Mouse (Mus musculus): ENCODE data around the gene Krt23.
A peak's percentile ranks its signal among the peaks of the same experiment; 100 is the strongest.

Gene Krt23

DNA sequence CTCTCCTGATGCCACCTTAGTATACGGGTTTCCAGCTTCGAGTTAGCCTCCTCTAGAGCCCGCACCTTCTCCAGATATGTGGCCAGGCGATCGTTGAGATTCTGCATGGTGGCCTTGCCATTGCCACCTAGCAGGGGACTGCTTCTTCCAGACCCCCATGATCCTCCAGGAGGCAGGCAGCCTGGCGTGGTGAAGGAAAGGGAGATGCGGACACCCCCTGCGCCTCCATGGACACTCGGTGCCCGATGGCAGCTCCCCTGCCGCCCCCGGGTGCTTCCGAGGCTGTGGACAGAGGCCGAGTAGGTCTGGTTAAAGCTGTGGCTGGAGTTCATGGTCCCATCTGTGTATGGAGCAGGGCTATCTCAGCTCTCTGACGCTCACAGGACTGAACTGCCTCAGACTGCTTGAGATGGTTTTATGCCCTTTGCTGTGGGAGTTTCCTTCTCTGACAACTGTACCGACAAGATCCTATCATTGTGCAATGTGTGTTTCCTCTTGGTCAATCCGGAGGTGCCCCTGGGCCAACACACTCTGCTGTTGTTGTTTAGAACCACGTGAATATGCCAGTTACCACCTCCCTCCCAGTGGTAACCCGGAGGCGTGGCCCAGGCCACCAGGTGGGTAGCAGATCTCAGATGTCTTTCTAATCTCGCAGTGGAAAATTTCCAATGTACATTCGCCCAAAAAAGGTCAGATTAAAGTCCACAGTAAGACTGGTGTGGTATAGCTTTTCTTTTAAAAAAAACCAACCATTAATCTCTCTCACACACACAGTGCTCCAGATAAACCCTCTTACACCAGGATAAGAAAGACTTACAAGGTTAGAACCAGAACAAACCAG, at the start of gene Krt23:
Gene Krt23, minus strand, starts transcription at position 405 of the 841 bp plus-strand sequence.
- DNase-seq (ENCODE audit: low spot score in 2 of 2) = no peak

DNA sequence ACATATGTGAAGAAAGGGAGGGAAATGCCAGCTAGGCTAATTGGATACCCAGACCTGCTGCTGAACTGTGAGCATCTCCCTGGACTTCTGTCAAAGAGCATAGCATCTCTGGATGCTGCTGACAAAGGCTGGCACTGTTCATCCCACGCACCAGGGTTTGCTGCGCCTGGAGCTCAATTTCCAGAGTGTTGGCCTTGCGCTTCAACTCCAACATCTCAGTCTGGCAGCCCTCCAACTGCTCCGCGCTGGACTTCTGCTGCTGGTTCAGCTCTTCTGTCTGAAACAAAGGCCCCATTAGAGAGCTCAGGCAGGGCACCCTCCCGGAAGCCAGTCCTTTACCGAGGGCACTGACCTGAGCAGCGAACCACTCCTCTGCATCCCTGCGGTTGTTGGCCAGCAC, 46.8 kb upstream of the Krt23 start:
- DNase-seq (ENCODE audit: low spot score in 2 of 2) = peak in 1 of 2 experiments; percentile 16

DNA sequence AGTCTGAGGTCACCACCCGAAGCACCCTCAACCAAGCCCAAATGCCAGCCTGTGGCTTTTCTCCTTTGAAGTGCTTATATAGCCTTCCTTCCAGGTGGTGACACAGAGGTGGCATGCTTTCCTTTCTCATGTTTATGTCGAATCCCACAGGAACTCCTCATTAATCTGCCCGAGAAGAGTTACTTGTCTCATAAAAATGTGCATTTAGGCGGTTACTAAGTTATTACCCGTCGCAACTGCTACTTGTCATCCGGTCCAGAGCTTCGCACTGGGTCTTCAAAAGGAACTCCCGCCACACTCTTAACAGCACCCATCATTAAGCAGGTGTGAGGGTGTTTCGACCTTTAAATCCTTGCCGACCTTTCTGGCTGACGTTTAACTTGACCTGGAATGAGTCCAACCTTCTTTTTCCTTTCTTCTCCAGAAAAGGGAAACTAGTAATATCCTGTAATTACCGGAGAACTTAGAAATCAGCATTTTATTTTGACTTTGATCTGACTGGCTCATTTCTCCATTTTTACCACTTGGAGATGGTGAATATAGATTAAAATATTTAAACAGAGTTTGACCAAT, 28.4 kb upstream of the Krt23 start, which contains the start of gene Krt39:
Gene Krt39, minus strand, starts transcription at position 51 of the 573 bp plus-strand sequence.
- DNase-seq (ENCODE audit: low spot score in 2 of 2) = no peak

DNA sequence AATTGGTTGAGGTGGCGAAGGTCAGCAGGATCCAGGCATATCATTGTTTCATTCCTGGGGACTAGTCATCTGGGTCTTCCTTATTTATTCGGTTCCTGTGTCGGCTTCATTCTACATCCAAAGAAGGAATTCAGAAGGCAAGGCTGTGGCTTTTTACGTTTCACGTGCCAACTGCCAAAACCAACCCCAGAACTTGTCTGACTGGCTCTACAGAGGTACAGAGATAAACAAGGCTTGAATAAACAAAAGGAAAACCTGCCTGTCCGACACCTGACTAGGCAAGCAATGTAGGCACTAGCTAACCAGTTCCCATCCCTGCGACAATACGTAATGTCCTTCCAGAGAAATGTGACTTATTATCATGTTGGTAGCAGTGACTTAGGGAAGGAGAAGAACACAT, 21.2 kb upstream of the Krt23 start:
- DNase-seq (ENCODE audit: low spot score in 2 of 2) = no peak

GRCm38 (mm10) chr11:99500095-99500805, 7.3 kb upstream of the Krt23 start:
- no peak for DNase-seq (ENCODE audit: low spot score in 2 of 2)

DNA sequence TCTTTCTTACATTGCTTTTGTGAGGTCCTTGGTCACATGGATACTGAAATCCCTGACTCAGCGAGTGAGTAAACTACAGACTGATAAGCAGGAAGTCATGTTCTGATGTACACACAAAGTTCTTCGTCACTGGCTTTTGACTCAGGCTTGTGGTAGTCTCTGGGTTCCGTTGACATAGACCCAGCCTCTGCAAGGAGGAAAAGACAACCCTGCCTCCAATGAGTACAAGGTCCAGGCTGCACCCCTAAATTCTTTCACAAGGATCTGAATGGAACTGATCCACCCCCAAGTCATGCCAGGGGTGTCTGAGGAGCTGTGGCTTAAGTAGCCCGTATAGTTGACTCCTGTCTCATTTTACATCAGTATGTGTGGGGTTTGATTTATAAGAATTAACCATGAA, 3.5 kb upstream of the Krt23 start:
- DNase-seq (ENCODE audit: low spot score in 2 of 2) = no peak

DNA sequence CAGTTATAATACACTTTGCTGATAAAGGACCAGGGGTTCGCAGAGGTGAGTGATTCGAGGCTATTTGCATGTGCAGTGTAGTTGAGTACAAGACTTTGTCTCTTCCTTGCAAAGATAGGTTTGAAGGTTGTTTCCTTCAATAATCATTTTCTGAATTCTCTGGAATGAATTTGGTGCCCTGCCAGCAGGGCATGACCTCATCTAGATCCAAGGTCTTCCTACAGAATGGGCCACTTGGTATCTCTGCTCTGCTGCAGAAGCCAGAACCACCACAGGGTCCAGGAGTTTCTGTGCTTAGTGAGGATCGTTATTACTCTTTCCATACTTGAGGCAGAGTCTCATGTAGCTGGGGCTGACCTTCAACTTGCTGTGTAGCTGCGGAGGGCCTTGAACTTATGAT, 1.8 kb upstream of the Krt23 start:
- DNase-seq (ENCODE audit: low spot score in 2 of 2) = no peak

DNA sequence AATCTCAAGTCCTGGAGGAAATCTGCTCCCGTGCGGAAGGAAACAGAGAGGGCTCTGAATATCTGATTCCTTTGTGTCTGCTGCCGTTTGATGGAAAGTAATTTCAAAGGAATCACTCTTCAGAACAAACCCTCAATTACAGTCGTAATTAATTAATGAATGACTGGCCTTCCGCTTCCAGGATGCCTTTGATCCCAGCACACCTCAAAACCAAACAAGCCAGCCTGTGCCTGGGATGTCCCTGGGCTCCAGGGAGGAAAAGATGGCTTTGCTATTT, 575 bp upstream of the Krt23 start:
- no peak for DNase-seq (ENCODE audit: low spot score in 2 of 2)

GRCm38 (mm10) chr11:99491040-99491439, 1.9 kb downstream of the Krt23 start:
- DNase-seq (ENCODE audit: low spot score in 2 of 2) = no peak

DNA sequence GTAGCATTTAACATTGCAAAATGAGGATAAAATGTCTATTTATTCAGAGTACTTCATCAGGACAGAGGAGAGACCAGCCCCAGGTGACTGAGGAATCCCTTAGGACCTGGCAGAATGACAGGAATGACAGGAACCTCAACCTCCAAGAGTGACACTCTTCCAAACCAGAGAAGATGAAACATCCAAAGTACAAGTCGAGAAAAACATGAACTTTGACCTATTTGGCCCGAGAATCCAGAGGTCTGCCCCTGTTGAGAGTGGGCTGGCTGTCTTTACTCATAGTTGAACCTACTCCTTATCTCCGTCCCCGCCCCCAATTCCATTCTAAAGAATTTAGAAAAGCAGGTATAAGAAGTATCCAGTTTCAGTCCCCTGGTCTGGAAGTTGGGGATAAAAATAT, 2.3 kb downstream of the Krt23 start:
- no peak for DNase-seq (ENCODE audit: low spot score in 2 of 2)

GRCm38 (mm10) chr11:99489233-99489632, 3.7 kb downstream of the Krt23 start:
- no peak for DNase-seq (ENCODE audit: low spot score in 2 of 2)

DNA sequence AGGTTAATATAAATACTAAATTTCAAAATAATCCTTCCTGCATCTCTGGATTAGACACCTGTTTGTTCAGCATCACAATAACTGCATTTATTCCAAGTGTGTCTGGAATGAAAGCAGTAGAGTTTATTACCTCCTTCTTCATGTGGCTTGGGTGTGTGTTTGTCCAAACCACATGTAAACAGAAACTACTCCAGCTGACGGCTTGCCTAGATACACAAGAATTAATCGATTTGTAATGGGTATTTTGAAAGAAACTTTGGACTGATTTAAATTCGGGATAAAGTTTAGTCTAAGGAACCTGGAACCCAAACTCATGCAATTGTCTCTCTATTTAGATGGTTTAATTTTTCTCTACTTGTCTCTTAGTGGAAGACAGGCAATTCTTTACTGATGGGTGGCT, 18.0 kb downstream of the Krt23 start:
- no peak for DNase-seq (ENCODE audit: low spot score in 2 of 2)

DNA sequence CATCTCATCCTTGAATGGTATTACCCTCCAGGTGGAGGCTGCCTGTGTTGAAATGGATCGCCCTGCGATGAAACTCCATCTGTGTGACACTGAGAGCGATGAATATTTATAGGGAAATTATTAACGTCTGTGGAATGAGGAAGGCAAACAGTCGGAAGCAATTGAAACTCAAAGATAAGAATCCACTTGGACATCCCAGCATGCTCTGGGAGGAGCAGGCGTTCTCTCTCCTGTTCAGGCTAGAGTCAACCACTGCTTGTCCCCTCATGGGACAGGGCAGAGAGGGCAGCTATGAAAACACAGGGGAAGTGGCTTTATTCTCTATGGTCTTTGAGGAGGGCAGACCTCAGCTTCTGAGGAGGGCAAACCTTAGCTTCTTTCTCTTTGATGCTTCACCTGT, 19.5 kb downstream of the Krt23 start:
- DNase-seq (ENCODE audit: low spot score in 2 of 2) = no peak

DNA sequence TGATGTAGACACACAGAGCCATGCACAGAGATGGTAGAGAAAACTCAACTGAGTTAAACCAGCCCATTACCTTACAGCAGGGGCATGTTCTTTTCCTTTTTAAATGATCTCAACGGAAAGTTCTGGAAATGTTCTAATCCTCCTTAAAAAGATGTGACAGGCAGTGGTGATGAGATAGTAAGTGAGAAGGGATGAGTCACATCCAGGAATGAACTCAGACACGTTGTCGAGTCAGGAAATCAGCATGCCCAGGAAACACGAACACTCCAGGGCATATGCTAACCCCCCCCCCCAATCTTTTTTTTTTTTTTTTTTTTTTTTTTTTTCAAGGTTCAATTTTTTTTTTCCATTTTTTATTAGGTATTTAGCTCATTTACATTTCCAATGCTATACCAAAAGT, 20.5 kb downstream of the Krt23 start:
- no peak for DNase-seq (ENCODE audit: low spot score in 2 of 2)

GRCm38 (mm10) chr11:99471946-99472345, 21.0 kb downstream of the Krt23 start:
- no peak for DNase-seq (ENCODE audit: low spot score in 2 of 2)

- DNase-seq (ENCODE audit: low spot score in 2 of 2) = no peak
These were observed 23.7 kb downstream of the Krt23 start for GRCm38 (mm10) chr11:99469228-99469627.

DNA sequence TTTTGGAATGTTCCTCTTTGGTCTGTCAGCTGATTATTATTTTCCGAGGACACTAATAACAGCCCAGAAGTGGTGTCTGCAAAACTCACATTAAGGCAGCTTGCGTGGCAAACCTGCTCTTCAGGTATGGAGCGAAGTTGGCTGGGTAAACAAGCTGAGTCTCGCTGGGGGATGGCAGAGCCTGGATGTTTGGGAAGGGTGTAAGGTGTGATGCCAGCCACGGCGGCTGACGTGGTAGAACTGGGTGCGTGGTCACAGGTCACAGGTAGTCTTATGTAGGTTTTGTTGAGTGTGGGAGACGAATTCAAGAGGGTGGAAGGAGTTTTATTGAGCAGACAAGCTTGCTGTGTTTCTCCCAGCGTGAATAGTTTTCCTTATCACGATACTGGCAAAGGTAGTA, 24.4 kb downstream of the Krt23 start:
- no peak for DNase-seq (ENCODE audit: low spot score in 2 of 2)

- DNase-seq (ENCODE audit: low spot score in 2 of 2) = no peak
These were observed 26.6 kb downstream of the Krt23 start for GRCm38 (mm10) chr11:99466316-99466715.

GRCm38 (mm10) chr11:99464836-99465235, 28.1 kb downstream of the Krt23 start:
- peak; percentile 31 to 77 for DNase-seq (ENCODE audit: low spot score in 2 of 2)

DNA sequence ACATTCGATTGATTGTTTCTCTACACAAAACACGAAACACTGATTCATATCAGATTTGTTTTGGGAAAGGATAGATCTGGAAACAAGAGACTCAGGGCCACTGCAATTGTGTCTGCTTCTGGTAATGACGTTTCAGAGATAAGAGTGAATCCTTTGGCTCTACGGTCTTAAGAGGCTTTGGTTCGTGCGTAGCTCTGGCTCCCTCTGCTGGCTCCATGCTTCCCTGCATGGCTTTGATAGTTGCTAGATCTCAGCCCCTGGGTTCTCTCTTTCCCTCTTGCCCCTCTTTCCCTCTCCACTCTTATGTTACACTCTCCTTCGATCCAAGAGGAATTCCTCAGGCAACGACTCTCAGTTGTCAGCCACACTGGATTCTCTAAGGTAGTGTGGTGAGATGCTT, 29.8 kb downstream of the Krt23 start:
- DNase-seq (ENCODE audit: low spot score in 2 of 2) = peak; percentile 18 to 66

DNA sequence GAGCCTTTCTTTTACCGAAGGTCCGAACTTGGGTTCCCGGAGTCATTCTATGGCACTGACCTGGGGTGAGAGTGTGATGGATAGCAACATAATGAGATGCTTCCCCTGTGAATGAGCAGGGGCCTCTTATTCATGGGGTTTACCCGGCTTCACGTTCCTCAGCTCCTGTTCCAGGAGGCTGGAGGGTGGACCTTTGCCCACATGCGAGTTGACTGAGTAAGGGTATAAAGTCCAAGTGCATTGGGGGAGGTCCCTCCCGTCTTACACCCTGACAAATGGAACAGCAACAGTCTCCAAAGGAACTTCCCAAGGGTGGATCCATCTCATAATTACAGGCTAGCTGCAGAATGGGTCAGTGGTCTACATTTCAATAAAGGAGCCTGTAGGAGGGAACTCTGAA, 31.2 kb downstream of the Krt23 start:
- DNase-seq (ENCODE audit: low spot score in 2 of 2) = no peak

DNA sequence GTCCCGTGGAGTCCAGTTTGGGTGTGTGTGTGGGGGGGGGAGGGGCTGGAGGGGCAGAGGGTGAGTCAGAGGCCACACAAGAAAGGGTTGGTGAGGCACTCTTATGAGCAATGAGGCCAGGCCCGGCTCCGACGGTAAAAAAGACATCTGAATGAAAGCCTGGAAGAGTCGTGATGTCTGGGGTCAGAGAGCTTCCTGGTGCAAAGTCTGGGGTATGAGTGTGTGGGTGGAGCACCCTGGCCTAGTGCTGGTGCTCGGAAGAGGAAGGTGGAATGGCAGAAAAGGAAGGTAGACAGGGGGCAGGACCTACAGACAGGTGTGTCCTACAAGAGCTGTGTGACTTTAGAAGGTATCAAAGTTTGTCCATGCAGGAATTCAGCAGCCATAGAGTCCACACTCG, 34.0 kb downstream of the Krt23 start:
- DNase-seq (ENCODE audit: low spot score in 2 of 2) = no peak

GRCm38 (mm10) chr11:99454759-99455158, 38.2 kb downstream of the Krt23 start:
- DNase-seq (ENCODE audit: low spot score in 2 of 2) = no peak
